Mouse (Mus musculus): ENCODE measurements around the gene Ift122.
"Not testable (repeated sequence)": the region's sequence is repeated elsewhere in the genome, so short reads cannot be mapped to it uniquely, and the experiment has no call there.

Ift122 gene

DNA sequence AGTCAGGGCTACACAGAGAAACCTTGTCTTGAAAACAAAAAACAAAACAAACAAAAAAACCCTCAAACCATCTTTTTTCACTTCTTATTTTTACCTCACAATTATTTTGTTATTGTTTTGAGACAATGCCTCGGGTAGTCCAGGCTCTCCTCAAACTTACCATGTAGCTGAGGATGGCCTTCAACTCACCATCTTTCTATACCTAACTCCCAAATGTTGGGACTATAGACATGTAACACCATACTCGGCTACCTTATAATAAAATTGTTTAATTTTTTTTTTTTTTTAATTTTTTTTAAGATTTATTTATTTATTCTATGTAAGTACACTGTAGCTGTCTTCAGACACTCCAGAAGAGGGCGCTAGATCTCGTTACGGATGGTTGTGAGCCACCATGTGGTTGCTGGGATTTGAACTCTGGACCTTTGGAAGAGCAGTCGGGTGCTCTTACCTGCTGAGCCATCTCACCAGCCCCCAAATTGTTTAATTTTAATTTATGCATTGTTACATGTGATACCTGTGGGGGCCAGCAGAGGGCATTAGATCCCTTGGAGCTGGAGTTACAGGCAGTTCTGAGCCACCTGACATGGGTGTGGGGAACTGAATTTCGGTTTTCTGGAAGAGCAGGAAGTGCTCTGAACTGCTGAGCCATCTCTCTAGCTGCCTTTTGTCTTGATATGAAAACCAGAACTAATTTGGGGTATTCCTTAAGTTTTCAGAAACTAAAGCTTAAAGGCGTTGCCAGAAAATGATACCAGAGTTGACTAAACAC, 6.4 kb upstream of the Ift122 start:
- DNase-seq (ENCODE audit: inconsistent ontology term) = peak; percentile 51

DNA sequence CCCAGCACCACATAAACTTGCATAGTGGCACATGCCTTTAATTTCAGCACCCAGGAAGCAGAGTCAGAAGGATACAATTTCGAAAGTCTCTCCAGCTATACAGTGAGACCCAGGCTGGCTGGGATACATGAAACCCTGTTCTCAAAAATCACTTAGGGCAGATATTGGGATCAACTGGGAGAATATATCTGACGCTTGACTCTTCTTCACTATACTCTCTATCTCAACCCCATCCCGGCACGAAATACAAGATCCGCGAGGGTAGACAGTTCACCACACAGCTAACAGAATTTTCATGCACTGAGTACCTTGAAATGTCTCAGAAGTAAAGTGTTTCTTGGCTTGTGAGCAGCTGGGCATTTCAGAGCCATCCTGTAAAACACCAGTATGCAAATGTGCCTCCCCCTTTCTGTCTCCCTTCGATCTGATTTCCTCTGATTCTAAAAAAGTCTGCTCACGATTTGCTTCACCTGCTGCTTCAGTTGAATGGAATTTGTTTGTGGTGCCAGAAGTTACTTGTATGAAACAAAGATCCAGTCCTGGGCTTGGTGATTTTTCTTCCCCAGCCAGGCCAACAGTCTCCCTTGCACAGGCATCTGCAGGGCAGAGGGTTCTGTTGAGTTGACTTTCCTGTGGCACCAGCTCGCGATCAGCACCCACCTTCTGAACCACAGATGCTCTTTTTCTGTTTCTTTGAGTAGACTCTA, 4.5 kb upstream of the Ift122 start:
- no peak for DNase-seq (ENCODE audit: inconsistent ontology term)

GRCm38 (mm10) chr6:115852446-115853090, 702 bp upstream of the Ift122 start:
- no peak for DNase-seq (ENCODE audit: inconsistent ontology term)

GRCm38 (mm10) chr6:115853985-115854384, 715 bp downstream of the Ift122 start:
- no peak for DNase-seq (ENCODE audit: inconsistent ontology term)

DNA sequence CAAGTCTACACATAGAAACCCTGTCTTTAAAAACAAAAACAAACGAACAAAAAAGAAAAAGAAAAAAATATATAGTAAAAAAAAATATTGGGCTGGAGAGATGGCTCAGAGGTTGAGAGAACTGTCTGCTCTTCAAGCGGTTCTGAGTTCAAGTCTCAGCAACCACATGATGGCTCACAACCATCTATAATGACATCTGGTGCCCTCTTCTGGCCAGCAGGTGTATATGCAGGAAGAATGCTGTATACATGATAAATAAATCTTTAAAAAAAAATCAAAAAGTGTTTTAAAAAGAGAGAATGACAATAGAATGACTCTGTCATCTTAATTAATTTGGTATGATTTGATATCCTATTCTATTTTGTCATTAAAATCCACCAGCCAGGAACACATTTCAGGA, 1.2 kb downstream of the Ift122 start:
- DNase-seq (ENCODE audit: inconsistent ontology term) = no peak

- no peak for DNase-seq (ENCODE audit: inconsistent ontology term)
Observed at GRCm38 (mm10) chr6:115855733-115856360, 2.6 kb downstream of the Ift122 start.

DNA sequence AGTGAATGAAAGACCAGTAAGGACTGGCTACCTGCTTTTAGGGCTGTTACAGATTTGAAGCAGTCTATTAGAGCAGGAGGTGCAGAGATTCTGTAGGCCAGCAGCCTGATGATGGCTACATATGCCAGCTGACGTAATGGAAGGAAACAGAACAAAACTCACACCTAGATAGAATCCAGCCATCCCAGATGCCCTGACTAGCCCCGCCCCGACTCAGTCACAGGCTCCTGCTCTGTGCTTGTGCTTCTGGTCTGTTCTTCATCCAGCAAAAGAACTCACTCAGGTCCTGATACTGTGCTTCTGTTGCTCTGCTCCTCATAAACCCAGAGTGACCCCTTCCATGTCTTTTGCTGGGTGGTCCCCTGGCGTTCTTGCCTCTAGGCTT, 3.1 kb downstream of the Ift122 start:
- no peak for DNase-seq (ENCODE audit: inconsistent ontology term)

DNA sequence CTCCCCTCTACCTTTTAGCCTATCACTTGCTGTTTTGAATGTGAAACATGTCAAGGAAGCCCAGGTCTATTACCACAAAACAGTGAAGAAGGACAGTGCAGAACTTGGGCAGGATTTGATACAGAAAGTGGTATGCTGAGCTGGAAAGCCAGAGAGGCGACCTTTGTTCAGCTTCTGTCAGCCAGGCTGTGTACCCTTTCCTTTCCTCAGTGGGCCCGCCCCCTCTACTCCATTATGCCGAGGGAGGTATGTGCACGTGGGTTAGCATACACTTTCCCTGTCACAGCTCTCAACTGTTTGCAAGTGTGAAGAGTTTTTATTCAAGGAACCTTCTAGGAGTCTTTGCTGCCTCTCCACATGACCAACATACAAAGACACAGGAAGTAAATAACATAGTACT, 6.0 kb downstream of the Ift122 start:
- no peak for DNase-seq (ENCODE audit: inconsistent ontology term)

GRCm38 (mm10) chr6:115860027-115860556, 6.8 kb downstream of the Ift122 start:
- no peak for DNase-seq (ENCODE audit: inconsistent ontology term)

DNA sequence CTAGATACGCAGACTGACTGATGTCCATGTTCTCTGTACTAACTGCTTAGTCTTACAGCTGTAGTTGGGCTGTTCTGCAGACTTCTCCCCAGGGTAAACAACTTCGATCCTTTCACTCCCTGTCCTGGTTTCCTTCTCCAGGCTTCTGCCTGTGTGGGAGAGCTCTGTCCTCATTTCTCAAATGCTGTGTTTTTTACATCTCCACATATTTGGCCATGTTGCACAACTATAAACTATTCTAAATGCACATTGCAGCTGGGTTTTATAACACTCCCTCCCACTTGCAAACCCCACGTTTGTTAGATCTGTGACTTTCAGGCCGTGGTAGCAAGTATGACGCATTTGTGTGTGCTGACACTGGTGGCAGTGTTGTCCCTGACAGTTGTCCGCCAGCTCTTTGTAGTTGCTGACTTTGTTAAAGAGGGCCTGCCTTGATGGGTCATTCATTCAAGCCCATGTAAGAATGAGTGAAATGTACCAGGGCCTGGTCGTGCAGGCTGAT, 10.1 kb downstream of the Ift122 start:
- no peak for DNase-seq (ENCODE audit: inconsistent ontology term)

- no peak for DNase-seq (ENCODE audit: inconsistent ontology term)
Observed at GRCm38 (mm10) chr6:115865246-115865645, 12.0 kb downstream of the Ift122 start.

DNA sequence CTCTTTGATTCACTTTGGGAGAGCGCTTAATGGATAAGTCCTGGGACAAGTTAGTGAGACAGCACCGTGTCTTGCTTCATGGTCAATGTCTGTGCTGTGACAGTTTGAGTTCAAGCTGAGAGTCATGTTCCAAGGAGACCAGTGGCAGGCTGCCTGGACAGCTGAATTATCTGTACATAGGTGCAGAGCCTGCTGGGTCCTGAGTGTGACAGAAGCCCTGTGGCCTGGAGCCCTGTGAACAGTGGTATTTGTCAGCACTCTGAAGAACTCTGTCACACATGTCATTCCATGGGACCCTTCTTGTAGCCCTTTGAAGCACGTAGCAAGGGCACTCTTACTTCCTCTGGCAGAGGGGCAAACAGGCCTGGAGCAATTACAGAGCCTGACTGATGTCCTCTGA, 13.9 kb downstream of the Ift122 start:
- not testable (repeated sequence) for DNase-seq (ENCODE audit: inconsistent ontology term)

DNA sequence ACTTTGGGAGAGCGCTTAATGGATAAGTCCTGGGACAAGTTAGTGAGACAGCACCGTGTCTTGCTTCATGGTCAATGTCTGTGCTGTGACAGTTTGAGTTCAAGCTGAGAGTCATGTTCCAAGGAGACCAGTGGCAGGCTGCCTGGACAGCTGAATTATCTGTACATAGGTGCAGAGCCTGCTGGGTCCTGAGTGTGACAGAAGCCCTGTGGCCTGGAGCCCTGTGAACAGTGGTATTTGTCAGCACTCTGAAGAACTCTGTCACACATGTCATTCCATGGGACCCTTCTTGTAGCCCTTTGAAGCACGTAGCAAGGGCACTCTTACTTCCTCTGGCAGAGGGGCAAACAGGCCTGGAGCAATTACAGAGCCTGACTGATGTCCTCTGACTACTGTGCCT, 18.0 kb downstream of the Ift122 start:
- not testable (repeated sequence) for DNase-seq (ENCODE audit: inconsistent ontology term)

- DNase-seq (ENCODE audit: inconsistent ontology term) = no peak
Observed at GRCm38 (mm10) chr6:115877239-115877638, 24.0 kb downstream of the Ift122 start.

- no peak for DNase-seq (ENCODE audit: inconsistent ontology term)
Observed at GRCm38 (mm10) chr6:115878694-115879093, 25.4 kb downstream of the Ift122 start.

GRCm38 (mm10) chr6:115879736-115880135, 26.5 kb downstream of the Ift122 start:
- DNase-seq (ENCODE audit: inconsistent ontology term) = no peak

DNA sequence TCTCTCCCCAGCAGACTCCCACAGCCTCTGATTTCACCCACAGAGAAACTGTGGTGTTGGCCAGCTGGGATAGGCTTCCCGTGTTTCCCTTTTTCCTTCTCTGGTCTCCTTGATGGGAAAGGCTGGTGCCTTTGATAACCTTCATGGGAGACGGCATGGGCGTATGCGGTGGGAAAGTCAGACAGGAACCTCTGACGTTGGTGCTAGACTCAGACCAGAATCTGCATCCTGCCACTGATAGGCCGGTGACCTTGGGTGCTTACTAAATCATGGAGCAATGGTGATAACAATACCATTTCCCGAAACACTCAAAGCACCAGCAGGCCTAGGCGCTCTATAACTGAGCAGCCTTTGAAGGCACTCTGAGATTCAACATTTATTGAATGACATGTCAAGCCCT, 27.5 kb downstream of the Ift122 start:
- no peak for DNase-seq (ENCODE audit: inconsistent ontology term)

DNA sequence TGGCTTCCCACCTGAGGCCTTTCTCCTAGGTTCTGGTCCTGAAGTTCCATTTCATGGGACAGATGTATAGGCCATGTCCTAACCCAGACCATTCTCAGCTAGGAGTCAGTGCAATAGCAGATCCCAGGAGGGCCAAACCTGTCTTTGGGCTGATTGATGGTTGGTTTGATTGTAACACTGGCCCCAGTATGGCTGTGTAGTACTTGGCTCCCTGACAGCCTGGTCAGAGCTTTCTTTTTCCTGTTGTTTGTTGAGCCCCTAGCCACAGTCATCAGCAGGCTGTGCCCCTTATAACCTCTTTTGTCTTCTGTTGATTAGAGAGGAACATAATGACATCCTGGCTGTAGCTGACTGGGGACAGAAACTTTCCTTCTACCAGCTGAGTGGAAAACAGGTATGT, 30.7 kb downstream of the Ift122 start:
- DNase-seq (ENCODE audit: inconsistent ontology term) = no peak

- no peak for DNase-seq (ENCODE audit: inconsistent ontology term)
Observed at GRCm38 (mm10) chr6:115886894-115887293, 33.6 kb downstream of the Ift122 start.

GRCm38 (mm10) chr6:115888296-115888695, 35.0 kb downstream of the Ift122 start:
- no peak for DNase-seq (ENCODE audit: inconsistent ontology term)

GRCm38 (mm10) chr6:115890601-115891000, 37.3 kb downstream of the Ift122 start:
- DNase-seq (ENCODE audit: inconsistent ontology term) = no peak

DNA sequence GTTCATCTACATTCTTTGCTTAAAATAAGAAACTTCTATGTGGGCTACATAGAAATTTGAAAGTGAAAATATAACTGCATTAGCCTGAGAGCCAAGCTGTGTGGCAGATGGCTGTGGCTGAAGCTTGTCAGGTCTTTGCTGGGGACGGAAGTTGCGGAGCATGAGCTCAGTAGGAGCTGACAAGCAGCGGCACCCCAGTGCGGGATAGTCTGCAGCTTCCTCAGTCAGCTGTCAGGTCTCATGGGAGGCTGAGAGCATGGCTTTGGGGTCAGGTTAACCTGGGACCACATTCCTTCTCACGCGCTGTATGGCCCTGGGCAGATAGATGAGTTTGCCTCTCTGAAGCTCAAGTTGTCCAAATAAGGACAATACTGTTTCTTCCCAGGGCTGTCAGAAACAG, 37.8 kb downstream of the Ift122 start:
- no peak for DNase-seq (ENCODE audit: inconsistent ontology term)
